Mouse (Mus musculus): Measurements from ENCODE around the gene Tmem181a. TPM values are rescaled to one million over a fixed set of nuclear protein-coding genes. Genes with fewer than 3 reads are reported as not detected.
"Not testable (repeated sequence)": the region's sequence is repeated elsewhere in the genome, so short reads cannot be mapped to it uniquely, and the experiment has no call there.

The Tmem181a gene
- total RNA-seq, 4 experiments from 2014 or later: 54.5 to 65.5 (median 55.5) TPM

- not testable (repeated sequence) for DNase-seq (ENCODE audit: low spot score in 2 of 2)
Measured at GRCm38 (mm10) chr17:6305656-6306270, 49.1 kb downstream of the Tmem181a start.

GRCm38 (mm10) chr17:6306503-6306902 lies 49.8 kb downstream of the Tmem181a start:
- not testable (repeated sequence) for DNase-seq (ENCODE audit: low spot score in 2 of 2)

- not testable (repeated sequence) for DNase-seq (ENCODE audit: low spot score in 2 of 2)
Measured at GRCm38 (mm10) chr17:6311716-6312115, 55.1 kb downstream of the Tmem181a start.

- DNase-seq (ENCODE audit: low spot score in 2 of 2): not testable (repeated sequence)
Measured at GRCm38 (mm10) chr17:6312755-6313154, 56.1 kb downstream of the Tmem181a start.

- DNase-seq (ENCODE audit: low spot score in 2 of 2): not testable (repeated sequence)
Measured at GRCm38 (mm10) chr17:6314493-6314892, 57.8 kb downstream of the Tmem181a start.

GRCm38 (mm10) chr17:6315706-6316105 lies 59.0 kb downstream of the Tmem181a start:
- DNase-seq (ENCODE audit: low spot score in 2 of 2): not testable (repeated sequence)

- peak in 1 of 2 experiments; percentile 60 for DNase-seq (ENCODE audit: low spot score in 2 of 2)
Measured at GRCm38 (mm10) chr17:6316379-6317126, 59.9 kb downstream of the Tmem181a start.

- peak; percentile 83 to 94 for DNase-seq (ENCODE audit: low spot score in 2 of 2)
Measured at GRCm38 (mm10) chr17:6317339-6317985, 60.8 kb downstream of the Tmem181a start, which contains the start of gene Dynlt1a. Dynlt1a (minus strand) TSS chr17:6317500.

- not testable (repeated sequence) for DNase-seq (ENCODE audit: low spot score in 2 of 2)
Measured at GRCm38 (mm10) chr17:6321081-6321777, 64.6 kb downstream of the Tmem181a start.

- DNase-seq (ENCODE audit: low spot score in 2 of 2): not testable (repeated sequence)
Measured at GRCm38 (mm10) chr17:6321778-6322101, 65.1 kb downstream of the Tmem181a start.

GRCm38 (mm10) chr17:6325021-6325420 lies 68.4 kb downstream of the Tmem181a start:
- not testable (repeated sequence) for DNase-seq (ENCODE audit: low spot score in 2 of 2)

- not testable (repeated sequence) for DNase-seq (ENCODE audit: low spot score in 2 of 2)
Measured at GRCm38 (mm10) chr17:6325543-6325942, 68.9 kb downstream of the Tmem181a start.

- not testable (repeated sequence) for DNase-seq (ENCODE audit: low spot score in 2 of 2)
Measured at GRCm38 (mm10) chr17:6327554-6327953, 70.9 kb downstream of the Tmem181a start.

- DNase-seq (ENCODE audit: low spot score in 2 of 2): not testable (repeated sequence)
Measured at GRCm38 (mm10) chr17:6328997-6329396, 72.3 kb downstream of the Tmem181a start.

GRCm38 (mm10) chr17:6342606-6343294 lies 86.1 kb downstream of the Tmem181a start:
- DNase-seq (ENCODE audit: low spot score in 2 of 2): not testable (repeated sequence)

GRCm38 (mm10) chr17:6355256-6355655 lies 98.6 kb downstream of the Tmem181a start:
- DNase-seq (ENCODE audit: low spot score in 2 of 2): not testable (repeated sequence)

Other genes starting within 250 kb of the Tmem181a start
- gene Serac1, start 177.1 kb upstream of the Tmem181a start, total RNA-seq (2022): 10 to 100 TPM; 12.8 to 16.4 (median 14.4) TPM
- gene Gtf2h5, start 177.1 kb upstream of the Tmem181a start, total RNA-seq (2022): 100 to 1,000 TPM in 3 of 4 experiments, 10 to 100 TPM in 1; 92.8 to 108 (median 103) TPM
- 100 to 1,000 TPM; 363 to 430 (median 399) TPM for gene Tulp4, start 150.4 kb upstream of the Tmem181a start, total RNA-seq (2022)
- gene Dynlt1a, start 60.6 kb downstream of the Tmem181a start, total RNA-seq (2022): 10 to 100 TPM; 11.3 to 13.8 (median 12.6) TPM
- gene Dynlt1b, start 173.3 kb downstream of the Tmem181a start, total RNA-seq (2022): 10 to 100 TPM; 43.9 to 53.3 (median 48.5) TPM

Data from left cerebral cortex, adult 8-10 months (tissue).